ENCODE assay signal across 13 mouse cellular contexts in the genomic region with DNA sequence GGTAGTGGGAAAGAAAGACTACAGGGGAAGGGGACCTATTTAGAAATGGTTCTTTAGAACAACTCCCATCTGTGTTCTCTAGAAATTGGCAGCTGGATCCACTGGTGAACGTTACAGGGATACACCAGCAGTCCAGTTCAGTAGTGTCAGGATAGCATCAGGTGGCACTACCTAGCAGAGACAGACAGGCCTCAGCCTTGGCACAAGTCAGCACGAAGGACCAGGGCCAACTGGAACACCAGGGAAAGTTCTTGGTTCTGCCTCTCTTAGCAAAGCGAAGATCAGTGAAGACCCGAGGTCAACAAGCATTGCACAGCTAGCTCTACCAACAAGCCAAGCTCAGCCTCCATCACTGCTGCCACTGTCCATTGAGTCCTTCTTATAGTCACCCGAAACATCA.
"Had no signal": no experiment of that assay in that cellular context is flagged by ENCODE, and none has a peak within 500 bp of the region (broad histone marks: within the 10 kb centered on the region; RNA-seq: fewer than 3 reads in every experiment).

No protein-coding gene starts in this region.

- DNase-seq: kidney, postnatal 10 days; kidney, postnatal 36 days; layer of hippocampus, postnatal 36 days; lung, adult 18-20 months; lung, postnatal 14 days; lung, postnatal 4 days; midbrain, embryonic 14.5 days; right cerebral cortex, adult 18-20 months; right cerebral cortex, postnatal 14 days; right cerebral cortex, postnatal 4 days; thymus, adult 2 months; thymus, postnatal 14 days; thymus, postnatal 4 days had no signal
